Mouse (Mus musculus) liver, postnatal 0 days (tissue): ENCODE data around the gene Gtf2ird2.

Experiments used
- CTCF ChIP-seq: sonication (generic); IDR thresholded peaks from 2 replicates; pipeline ENCODE4 v1.5.1; 2016; ENCODE audit warnings: antibody characterized with exemption, low read depth
- EP300 ChIP-seq: IDR thresholded peaks from 2 replicates; pipeline ENCODE4 v1.6.1; 2016; ENCODE audit warnings: antibody characterized with exemption, low read depth, mild to moderate bottlenecking

DNA sequence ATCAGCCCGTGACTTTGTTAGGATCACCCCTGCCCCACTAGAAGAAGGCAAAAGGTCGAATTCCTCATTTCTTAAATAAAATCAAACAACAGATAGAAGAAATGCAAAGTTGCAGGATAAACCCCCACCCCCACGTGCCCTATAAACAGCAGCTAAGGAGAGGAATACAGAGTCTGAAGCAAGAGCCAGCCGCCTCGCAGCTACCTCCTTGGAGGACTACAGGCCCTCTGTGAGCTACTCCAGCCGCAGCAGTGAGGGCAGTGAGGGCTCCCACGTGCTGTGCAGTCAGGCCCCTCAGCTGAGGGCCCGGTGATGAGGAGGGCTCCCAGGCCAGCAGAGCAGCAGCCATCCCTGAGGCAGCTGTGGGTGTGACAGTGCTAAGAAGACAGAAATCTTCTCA, 89.9 kb downstream of the Gtf2ird2 start:
- TF ChIP-seq CTCF (no peak), EP300 (no peak)
